Mouse (Mus musculus): ENCODE results near the gene Itga6. TPM values are rescaled to one million over a fixed set of nuclear protein-coding genes. Genes with fewer than 3 reads are reported as not detected.

Itga6 gene
- polyA plus RNA-seq, 1 experiment from 2014 or later, result 21.1 TPM

DNA sequence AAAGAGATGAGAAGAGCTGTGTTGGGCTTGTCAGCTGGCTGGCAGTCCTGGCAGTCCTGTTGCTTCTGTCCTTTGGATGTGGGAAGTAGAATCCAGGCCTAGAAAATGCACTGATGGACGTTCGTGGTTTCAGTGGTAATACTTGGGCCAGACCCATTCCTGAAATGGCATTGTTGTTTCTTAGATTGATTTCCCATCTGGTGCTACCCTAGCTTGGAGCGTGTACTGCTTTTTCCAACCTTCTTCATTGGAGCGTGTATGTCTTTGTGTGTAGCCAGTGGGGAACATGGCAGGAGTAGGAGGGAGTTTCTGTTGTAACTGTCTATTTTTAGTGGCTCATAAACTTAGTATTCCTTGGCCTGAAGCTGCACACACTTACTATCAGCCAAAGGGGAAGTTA lies 10.3 kb downstream of the Itga6 start:
- no peak overlapping the region for H3K4me2 ChIP-seq (ENCODE audit: low read length)
- H3K9me3 ChIP-seq (ENCODE audit: control insufficient read depth, low read length), result no peaks in the 10 kb centered on the region
- no peak overlapping the region for H3K9ac ChIP-seq (ENCODE audit: low read depth, low read length)
- no peak overlapping the region for H3K4me3 ChIP-seq (ENCODE audit: low read length)
- no peak overlapping the region for H3K27ac ChIP-seq (ENCODE audit: low read depth, low read length)
- 80% methylated on average over 4 of the region's 4 CpGs for WGBS
- peaks cover 3% of the 10 kb centered on the region; the same call in 1 of the 2 replicates for H3K4me1 ChIP-seq (ENCODE audit: control insufficient read depth, insufficient read depth, low read depth, low read length)
- no peaks in the 10 kb centered on the region for H3K27me3 ChIP-seq (replicated peaks; ENCODE audit: control insufficient read depth, insufficient read depth, low read length)
- no peaks in the 10 kb centered on the region for H3K36me3 ChIP-seq (ENCODE audit: control insufficient read depth, insufficient read depth, low read length)
- no peak for ATAC-seq

DNA sequence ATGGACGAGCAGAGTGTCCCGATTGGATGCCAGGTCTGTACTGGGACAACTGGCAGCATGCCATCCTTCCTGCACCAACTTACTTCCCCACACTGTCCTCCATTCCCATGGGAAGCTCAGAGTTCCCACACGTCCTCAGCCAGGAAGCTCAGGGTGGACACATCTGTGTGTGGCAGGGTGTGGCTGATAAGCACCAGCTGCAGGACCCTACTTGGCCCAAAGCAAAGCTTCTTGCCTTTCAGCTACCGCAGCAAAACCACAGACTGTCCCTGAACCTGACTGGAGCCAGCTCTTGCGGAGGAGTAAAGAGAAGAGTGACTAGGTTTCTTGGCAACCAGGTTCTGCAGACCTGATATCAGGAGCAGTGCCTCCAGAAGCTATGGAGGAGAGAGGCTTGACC lies 11.7 kb downstream of the Itga6 start:
- H3K9me3 ChIP-seq (ENCODE audit: control insufficient read depth, low read length), result no peaks in the 10 kb centered on the region

DNA sequence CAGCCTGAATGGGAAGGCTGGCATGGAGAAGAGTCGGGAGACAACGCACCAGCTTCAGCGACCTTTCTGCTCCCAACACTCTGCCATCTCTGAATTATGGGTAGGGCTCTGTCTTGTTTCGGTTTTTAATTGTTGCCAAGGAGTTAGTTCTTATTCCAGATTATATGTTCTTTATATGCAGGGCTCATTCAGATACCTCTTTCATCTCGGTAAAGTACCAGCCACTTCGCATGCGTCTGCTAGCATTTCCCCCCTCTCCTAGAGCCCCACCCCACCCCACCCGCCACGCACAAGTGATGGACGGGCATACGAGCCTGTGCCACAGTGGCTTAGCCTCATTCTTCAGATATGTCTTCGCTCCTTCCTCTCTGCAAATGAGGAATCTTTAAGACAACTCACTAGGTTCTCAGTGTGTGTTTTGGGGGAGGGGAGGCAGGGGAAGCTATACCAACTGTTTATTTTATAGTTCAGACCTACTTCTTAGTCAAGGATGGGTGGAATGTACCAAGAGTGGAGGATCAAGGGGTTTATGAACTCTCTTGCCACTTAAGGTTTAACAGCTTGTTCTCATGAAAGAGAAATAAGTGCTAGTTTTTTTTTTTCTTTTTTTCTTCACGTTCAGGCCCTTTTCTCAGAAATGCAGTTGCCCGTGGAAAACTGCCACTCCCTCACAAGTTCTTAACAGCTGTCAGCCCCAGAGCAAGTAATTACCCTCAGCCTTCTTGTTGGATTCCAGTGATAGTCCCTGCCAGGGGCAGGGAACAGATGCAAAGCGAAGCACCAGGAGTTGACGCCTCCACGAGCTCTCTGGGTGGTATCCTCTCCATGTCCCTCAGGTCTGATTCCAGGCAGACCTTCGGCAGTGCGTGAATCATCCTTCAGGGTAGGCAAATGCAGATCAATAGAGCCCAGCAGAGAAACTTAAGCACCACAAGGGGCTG lies 13.4 kb downstream of the Itga6 start:
- no peak overlapping the region for H3K4me3 ChIP-seq (ENCODE audit: low read length)
- H3K36me3 ChIP-seq (ENCODE audit: control insufficient read depth, insufficient read depth, low read length), result no peaks in the 10 kb centered on the region
- no peaks in the 10 kb centered on the region for H3K27me3 ChIP-seq (replicated peaks; ENCODE audit: control insufficient read depth, insufficient read depth, low read length)
- H3K4me2 ChIP-seq (ENCODE audit: low read length), result no peak overlapping the region
- H3K9ac ChIP-seq (ENCODE audit: low read depth, low read length), result no peak overlapping the region
- H3K27ac ChIP-seq (ENCODE audit: low read depth, low read length), result no peak overlapping the region
- no peaks in the 10 kb centered on the region for H3K9me3 ChIP-seq (ENCODE audit: control insufficient read depth, low read length)
- peaks cover 3% of the 10 kb centered on the region; the same call in 1 of the 2 replicates for H3K4me1 ChIP-seq (ENCODE audit: control insufficient read depth, insufficient read depth, low read depth, low read length)
- 53% methylated on average over 19 of the region's 19 CpGs for WGBS
- ATAC-seq, result no peak

More for the DNA sequence above, 11.7 kb downstream of the Itga6 start:
- no peaks in the 10 kb centered on the region for H3K36me3 ChIP-seq (ENCODE audit: control insufficient read depth, insufficient read depth, low read length)
- peaks cover 3% of the 10 kb centered on the region; the same call in 1 of the 2 replicates for H3K4me1 ChIP-seq (ENCODE audit: control insufficient read depth, insufficient read depth, low read depth, low read length)
- H3K4me2 ChIP-seq (ENCODE audit: low read length), result no peak overlapping the region
- H3K27me3 ChIP-seq (replicated peaks; ENCODE audit: control insufficient read depth, insufficient read depth, low read length), result no peaks in the 10 kb centered on the region
- no peak overlapping the region for H3K27ac ChIP-seq (ENCODE audit: low read depth, low read length)
- H3K4me3 ChIP-seq (ENCODE audit: low read length), result no peak overlapping the region
- WGBS, result 68% methylated on average over 5 of the region's 5 CpGs
- no peak overlapping the region for H3K9ac ChIP-seq (ENCODE audit: low read depth, low read length)
- ATAC-seq, result no peak

DNA sequence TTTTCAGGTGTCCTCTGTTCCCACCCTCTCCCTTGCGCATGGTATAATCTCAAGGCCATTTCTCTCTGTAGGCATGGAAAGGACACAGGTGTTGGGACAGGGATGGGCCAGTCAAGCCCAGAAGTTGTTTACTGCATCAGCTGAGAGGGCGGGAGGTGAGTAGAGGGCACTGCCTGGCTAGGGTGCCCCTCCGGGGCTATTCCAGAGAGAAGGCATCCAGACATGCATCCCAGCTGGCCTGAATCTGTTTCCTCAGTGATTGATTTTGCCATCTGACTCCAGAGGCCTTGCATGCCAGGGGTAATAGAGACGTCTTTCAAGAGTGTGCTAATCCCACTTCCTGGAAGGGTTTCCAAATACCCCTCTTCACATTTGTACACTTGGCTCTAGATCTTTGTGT lies 14.7 kb downstream of the Itga6 start:
- Histone ChIP-seq H3K27me3 (replicated peaks; ENCODE audit: control insufficient read depth, insufficient read depth, low read length) (no peaks in the 10 kb centered on the region), H3K4me3 (ENCODE audit: low read length) (no peak overlapping the region), H3K4me2 (ENCODE audit: low read length) (no peak overlapping the region), H3K4me1 (ENCODE audit: control insufficient read depth, insufficient read depth, low read depth, low read length) (peaks cover 3% of the 10 kb centered on the region; the same call in 1 of the 2 replicates), H3K9ac (ENCODE audit: low read depth, low read length) (no peak overlapping the region), H3K9me3 (ENCODE audit: control insufficient read depth, low read length) (no peaks in the 10 kb centered on the region), H3K36me3 (ENCODE audit: control insufficient read depth, insufficient read depth, low read length) (no peaks in the 10 kb centered on the region), H3K27ac (ENCODE audit: low read depth, low read length) (no peak overlapping the region)
- ATAC-seq, result no peak
- WGBS, result 74% methylated on average over 4 of the region's 4 CpGs

DNA sequence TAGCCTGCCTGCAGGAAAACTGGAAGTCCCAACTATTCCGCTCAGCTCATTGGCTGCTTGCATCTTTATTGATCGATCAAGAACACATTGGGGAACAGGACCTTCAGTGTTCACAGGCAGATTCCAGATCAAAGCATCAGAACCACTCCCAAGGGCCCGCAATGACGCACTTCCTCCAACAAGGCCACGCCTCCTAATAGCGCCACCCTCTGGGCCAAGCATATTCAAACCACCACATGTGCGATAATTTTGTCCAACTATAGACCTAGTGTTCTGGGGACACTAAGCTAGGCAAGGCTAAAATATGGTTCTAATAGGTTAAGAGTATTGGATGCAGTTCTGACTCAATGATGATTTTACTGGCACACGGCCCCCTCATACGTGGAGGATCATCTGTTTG lies 15.7 kb downstream of the Itga6 start:
- Histone ChIP-seq H3K27ac (ENCODE audit: low read depth, low read length) (no peak overlapping the region), H3K36me3 (ENCODE audit: control insufficient read depth, insufficient read depth, low read length) (no peaks in the 10 kb centered on the region), H3K4me1 (ENCODE audit: control insufficient read depth, insufficient read depth, low read depth, low read length) (peaks cover 3% of the 10 kb centered on the region; the same call in 1 of the 2 replicates), H3K9me3 (ENCODE audit: control insufficient read depth, low read length) (no peaks in the 10 kb centered on the region), H3K4me3 (ENCODE audit: low read length) (no peak overlapping the region), H3K4me2 (ENCODE audit: low read length) (no peak overlapping the region), H3K9ac (ENCODE audit: low read depth, low read length) (no peak overlapping the region), H3K27me3 (replicated peaks; ENCODE audit: control insufficient read depth, insufficient read depth, low read length) (no peaks in the 10 kb centered on the region)
- ATAC-seq, result no peak
- WGBS, result 98% methylated on average over 9 of the region's 9 CpGs

DNA sequence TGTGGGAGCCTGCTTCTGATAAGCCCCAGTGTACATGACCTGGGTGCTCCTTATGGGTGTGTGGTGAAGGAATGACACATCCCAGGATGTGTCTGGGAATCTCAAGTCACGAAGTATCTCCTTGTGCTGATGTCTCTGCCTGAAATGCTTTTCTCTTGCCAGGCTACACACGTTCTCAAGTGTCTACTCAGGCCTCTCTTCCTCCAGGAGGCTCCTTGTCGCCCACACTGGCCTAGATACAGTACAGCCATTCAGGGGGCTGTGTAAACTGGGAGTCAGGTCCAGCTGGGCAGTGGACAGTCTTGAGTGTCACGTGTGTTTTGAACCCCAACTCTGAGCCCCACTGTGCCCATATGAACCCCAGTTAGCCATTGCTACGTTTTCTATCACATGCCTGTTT lies 19.1 kb downstream of the Itga6 start:
- Histone ChIP-seq H3K4me1 (ENCODE audit: control insufficient read depth, insufficient read depth, low read depth, low read length) (no peaks in the 10 kb centered on the region), H3K27me3 (replicated peaks; ENCODE audit: control insufficient read depth, insufficient read depth, low read length) (no peaks in the 10 kb centered on the region), H3K9me3 (ENCODE audit: control insufficient read depth, low read length) (no peaks in the 10 kb centered on the region), H3K4me3 (ENCODE audit: low read length) (no peak overlapping the region), H3K36me3 (ENCODE audit: control insufficient read depth, insufficient read depth, low read length) (no peaks in the 10 kb centered on the region), H3K27ac (ENCODE audit: low read depth, low read length) (no peak overlapping the region), H3K4me2 (ENCODE audit: low read length) (no peak overlapping the region), H3K9ac (ENCODE audit: low read depth, low read length) (no peak overlapping the region)
- ATAC-seq, result no peak
- WGBS, result 69% methylated on average over 5 of the region's 5 CpGs

DNA sequence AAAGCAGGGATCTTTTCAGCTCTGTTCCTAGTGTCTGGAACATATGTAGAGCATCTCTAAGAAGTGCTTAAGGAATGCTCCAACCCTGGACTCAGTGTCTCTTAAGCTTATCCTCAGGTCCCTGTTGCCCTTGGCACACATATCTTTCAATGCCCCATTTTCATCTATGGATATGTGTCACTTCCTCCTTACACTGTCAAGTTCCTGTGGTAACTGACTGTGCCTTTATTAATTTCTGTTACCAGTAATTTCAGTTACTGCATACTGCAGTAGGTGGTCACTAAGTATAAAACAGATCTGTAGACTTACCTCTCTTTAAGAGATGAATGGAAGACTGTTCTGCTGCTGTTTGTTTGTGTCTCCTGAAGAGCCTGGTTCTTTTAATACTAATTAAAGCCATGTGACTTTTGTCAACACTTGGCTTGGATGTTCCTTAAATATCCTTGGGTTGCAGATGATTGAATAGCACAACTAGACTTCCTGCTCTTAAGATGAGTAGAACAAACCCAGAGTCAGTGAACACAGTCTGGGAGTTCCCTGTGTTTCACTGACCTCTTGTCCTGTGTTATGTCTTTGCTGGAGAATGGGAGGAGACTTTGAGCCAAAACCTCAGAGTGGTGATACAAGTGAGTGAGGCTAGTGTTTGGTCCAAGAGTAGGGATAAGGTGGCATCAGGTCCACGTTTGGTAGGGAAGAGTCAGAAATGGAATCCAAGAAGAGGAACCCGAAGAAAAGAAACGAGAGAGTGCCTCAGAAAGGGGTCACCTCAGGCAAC lies 19.7 kb downstream of the Itga6 start:
- no peaks in the 10 kb centered on the region for H3K36me3 ChIP-seq (ENCODE audit: control insufficient read depth, insufficient read depth, low read length)
- H3K9ac ChIP-seq (ENCODE audit: low read depth, low read length), result no peak overlapping the region
- no peak overlapping the region for H3K27ac ChIP-seq (ENCODE audit: low read depth, low read length)
- H3K4me2 ChIP-seq (ENCODE audit: low read length), result no peak overlapping the region
- H3K9me3 ChIP-seq (ENCODE audit: control insufficient read depth, low read length), result no peaks in the 10 kb centered on the region
- no peak overlapping the region for H3K4me3 ChIP-seq (ENCODE audit: low read length)
- no peaks in the 10 kb centered on the region for H3K27me3 ChIP-seq (replicated peaks; ENCODE audit: control insufficient read depth, insufficient read depth, low read length)
- no peaks in the 10 kb centered on the region for H3K4me1 ChIP-seq (ENCODE audit: control insufficient read depth, insufficient read depth, low read depth, low read length)
- 81% methylated on average over 3 of the region's 3 CpGs for WGBS
- ATAC-seq, result no peak

DNA sequence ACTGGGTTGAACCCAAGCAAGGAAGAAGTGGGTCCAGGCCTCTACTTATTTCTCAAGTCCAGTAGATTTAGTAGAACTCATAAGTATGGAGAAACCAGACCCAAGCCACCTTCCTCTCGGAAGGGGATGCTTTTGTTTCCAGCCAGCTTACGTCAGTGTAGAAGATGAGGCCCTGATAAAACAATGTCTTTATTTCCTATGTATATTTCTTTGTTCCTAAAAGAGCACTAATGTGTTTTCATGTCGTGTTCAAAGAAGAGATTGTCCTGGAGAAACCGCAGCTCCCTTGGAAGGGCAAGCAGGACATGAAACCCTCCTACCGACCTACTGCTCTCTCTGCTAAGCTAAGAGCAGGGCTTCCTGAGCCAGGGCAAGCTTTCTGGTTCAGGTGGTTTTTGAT lies 20.6 kb downstream of the Itga6 start:
- ATAC-seq, result no peak
- H3K27me3 ChIP-seq (replicated peaks; ENCODE audit: control insufficient read depth, insufficient read depth, low read length), result no peaks in the 10 kb centered on the region
- no peaks in the 10 kb centered on the region for H3K9me3 ChIP-seq (ENCODE audit: control insufficient read depth, low read length)
- WGBS, result 89% methylated on average over 5 of the region's 5 CpGs
- H3K9ac ChIP-seq (ENCODE audit: low read depth, low read length), result no peak overlapping the region
- no peak overlapping the region for H3K27ac ChIP-seq (ENCODE audit: low read depth, low read length)
- H3K36me3 ChIP-seq (ENCODE audit: control insufficient read depth, insufficient read depth, low read length), result no peaks in the 10 kb centered on the region
- no peak overlapping the region for H3K4me2 ChIP-seq (ENCODE audit: low read length)
- no peak overlapping the region for H3K4me3 ChIP-seq (ENCODE audit: low read length)
- no peaks in the 10 kb centered on the region for H3K4me1 ChIP-seq (ENCODE audit: control insufficient read depth, insufficient read depth, low read depth, low read length)

DNA sequence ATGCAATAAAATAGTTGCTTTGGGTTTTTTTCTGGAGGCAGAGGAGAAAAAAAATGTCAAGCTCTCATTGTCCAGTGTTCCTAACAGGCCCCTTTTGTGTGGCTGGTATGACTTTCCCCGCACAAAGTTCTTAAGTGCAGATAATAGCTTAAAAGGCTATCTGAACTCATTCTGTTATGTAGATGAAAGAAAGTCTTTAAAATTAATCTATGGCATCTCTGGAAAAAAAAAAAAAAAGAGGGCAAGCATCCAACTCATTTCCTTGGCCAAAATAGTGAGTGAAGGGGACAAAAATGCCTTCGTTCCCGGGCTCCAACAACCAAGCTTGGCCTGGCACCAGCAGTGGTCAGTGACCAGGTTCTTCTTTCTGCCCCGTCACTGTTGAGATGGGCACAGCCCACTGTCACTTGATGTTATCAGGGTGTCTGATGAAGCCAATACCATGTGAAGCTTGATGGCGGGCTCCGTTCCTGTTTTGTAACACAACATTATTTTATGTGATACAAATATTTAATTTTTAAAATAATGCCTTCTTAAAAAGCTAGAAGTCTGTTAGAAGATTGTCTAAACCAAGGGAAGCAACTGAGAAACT lies 21.7 kb downstream of the Itga6 start:
- Histone ChIP-seq H3K4me2 (ENCODE audit: low read length) (no peak overlapping the region), H3K36me3 (ENCODE audit: control insufficient read depth, insufficient read depth, low read length) (no peaks in the 10 kb centered on the region), H3K27ac (ENCODE audit: low read depth, low read length) (no peak overlapping the region), H3K27me3 (replicated peaks; ENCODE audit: control insufficient read depth, insufficient read depth, low read length) (no peaks in the 10 kb centered on the region), H3K4me1 (ENCODE audit: control insufficient read depth, insufficient read depth, low read depth, low read length) (no peaks in the 10 kb centered on the region), H3K9me3 (ENCODE audit: control insufficient read depth, low read length) (no peaks in the 10 kb centered on the region), H3K4me3 (ENCODE audit: low read length) (no peak overlapping the region), H3K9ac (ENCODE audit: low read depth, low read length) (no peak overlapping the region)
- no peak for ATAC-seq
- WGBS, result 68% methylated on average over 6 of the region's 6 CpGs

Measured in hindbrain, embryonic 16.5 days (tissue).